ENCODE assay signal across 16 mouse cellular contexts in the genomic region with DNA sequence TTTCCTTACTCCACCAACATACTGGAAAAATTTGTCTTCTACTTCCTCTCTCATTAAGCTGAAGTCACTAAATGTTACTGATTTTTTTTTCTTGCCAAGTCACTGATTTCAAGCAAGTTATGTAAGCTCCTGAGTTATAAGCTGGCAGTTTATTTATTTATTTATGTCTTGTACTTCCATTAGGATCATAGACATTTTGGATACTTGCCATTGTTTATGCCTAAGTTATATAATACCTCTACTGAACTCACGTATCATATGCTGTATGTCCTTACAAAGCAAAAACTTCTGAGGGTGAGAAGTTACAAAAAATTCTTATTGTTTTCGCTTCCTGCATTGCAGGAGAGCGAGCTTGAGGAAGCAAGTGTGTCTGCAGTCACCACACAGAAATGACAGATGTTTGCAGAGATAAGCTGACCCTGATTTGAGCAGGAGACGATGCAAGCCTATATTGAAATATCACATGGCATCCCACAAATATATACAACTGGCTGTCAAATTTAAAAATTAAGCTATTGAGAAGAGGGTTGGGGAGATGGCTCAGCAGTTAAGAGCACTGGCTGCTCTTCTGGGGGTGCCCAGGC.
"Had no signal": no experiment of that assay in that cellular context is flagged by ENCODE, and none has a peak within 500 bp of the region (broad histone marks: within the 10 kb centered on the region; RNA-seq: fewer than 3 reads in every experiment).

No protein-coding gene starts in this region.

- H3K36me3 ChIP-seq: limb, embryonic 10.5 days; limb, embryonic 13.5 days; liver, embryonic 12.5 days; liver, embryonic 15.5 days had no signal

- H3K9me3 ChIP-seq: limb, embryonic 10.5 days; limb, embryonic 13.5 days; liver, embryonic 15.5 days had no signal

- ATAC-seq: intestine, postnatal 0 days; liver, embryonic 12.5 days; lung, postnatal 0 days had no signal

- H3K27ac ChIP-seq: limb, embryonic 10.5 days; limb, embryonic 13.5 days; liver, embryonic 12.5 days; liver, embryonic 15.5 days; stomach, postnatal 0 days had no signal

- H3K27me3 ChIP-seq: limb, embryonic 13.5 days; liver, embryonic 12.5 days; liver, embryonic 15.5 days had no signal

- H3K4me2 ChIP-seq: limb, embryonic 13.5 days; liver, embryonic 12.5 days; liver, embryonic 15.5 days; midbrain, embryonic 11.5 days had no signal

- H3K9ac ChIP-seq: limb, embryonic 13.5 days; liver, embryonic 12.5 days; liver, embryonic 15.5 days had no signal

- H3K4me1 ChIP-seq: limb, embryonic 13.5 days; liver, embryonic 12.5 days; liver, embryonic 15.5 days had no signal

- H3K4me3 ChIP-seq: limb, embryonic 10.5 days; limb, embryonic 13.5 days; liver, embryonic 12.5 days; liver, embryonic 15.5 days had no signal

- DNase-seq: kidney, adult 2 months; kidney, postnatal 14 days; kidney, postnatal 4 days; liver; midbrain, embryonic 14.5 days; thymus, adult 2 months; thymus, postnatal 14 days; thymus, postnatal 4 days had no signal
